In the genomic region with DNA sequence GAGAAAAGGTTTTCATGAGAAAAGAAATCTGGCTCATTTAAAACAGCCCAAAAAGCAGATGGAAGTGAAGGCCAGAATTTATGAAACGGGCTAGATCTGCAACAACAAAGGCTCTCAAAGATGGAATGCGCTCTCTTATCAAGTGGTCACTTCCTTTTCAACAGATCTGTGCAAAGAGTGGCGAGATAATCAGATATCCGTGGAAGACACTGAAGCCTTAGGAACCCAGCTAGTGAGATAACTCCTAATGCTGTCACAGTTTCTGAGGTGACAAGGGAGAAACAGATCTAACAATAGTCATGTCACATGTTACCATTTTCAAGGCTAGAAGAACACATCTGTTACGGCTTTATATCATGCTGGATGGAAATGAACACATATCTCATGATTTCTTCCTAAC, we compare ENCODE assay signal across 12 mouse cellular contexts.
"Had no signal": no experiment of that assay in that cellular context is flagged by ENCODE, and none has a peak within 500 bp of the region (broad histone marks: within the 10 kb centered on the region; RNA-seq: fewer than 3 reads in every experiment).

No protein-coding gene starts in this region.

- DNase-seq: kidney, adult 9 months; kidney, postnatal 25 days; layer of hippocampus, postnatal 36 days; liver, embryonic 13.5 days; lung, adult 2 months; lung, postnatal 14 days; thymus, adult 2 months; thymus, postnatal 14 days; thymus, postnatal 4 days had no signal

- H3K27me3 ChIP-seq: liver, embryonic 13.5 days; midbrain, embryonic 13.5 days had no signal

- H3K27ac ChIP-seq: kidney, postnatal 0 days; left cerebral cortex, adult 2 months; liver, embryonic 13.5 days; midbrain, embryonic 13.5 days had no signal

- H3K4me2 ChIP-seq: liver, embryonic 13.5 days; midbrain, embryonic 13.5 days had no signal

- H3K36me3 ChIP-seq: liver, embryonic 13.5 days; midbrain, embryonic 13.5 days had no signal

- ATAC-seq: midbrain, embryonic 13.5 days had no signal

- H3K9ac ChIP-seq: liver, embryonic 13.5 days; midbrain, embryonic 13.5 days had no signal

- H3K4me3 ChIP-seq: left cerebral cortex, adult 2 months; liver, embryonic 13.5 days; midbrain, embryonic 13.5 days had no signal

- H3K9me3 ChIP-seq: liver, embryonic 13.5 days had no signal
